Mouse (Mus musculus) CH12.LX (cell line): ENCODE measurements around the gene Msn. TPM values are rescaled to one million over a fixed set of nuclear protein-coding genes. Genes with fewer than 3 reads are reported as not detected.

Experiments used
- DNase-seq: peaks from one replicate; pipeline ENCODE4 v3.0.0-alpha.2; 2013; ENCODE audit errors: extremely low read depth
- H3K27ac ChIP-seq: 2 replicates; pipeline ENCODE4 v1.5.1; 2012; ENCODE audit warnings: low read depth, mild to moderate bottlenecking, control low read depth, moderate library complexity; ENCODE audit not compliant: insufficient read depth
- H3K27me3 ChIP-seq: replicated peaks from 2 replicates; pipeline ENCODE3; 2012; ENCODE audit warnings: inconsistent platforms
- H3K36me3 ChIP-seq, 2 experiments: replicated peaks in 1 of 2; 2 replicates each; pipeline versions ENCODE3 to v1.6.1; 2012; ENCODE audit warnings: inconsistent platforms in 1 of 2, low read length in 1 of 2, mild to moderate bottlenecking in 1 of 2, mixed read lengths in 1 of 2, moderate library complexity in 1 of 2; ENCODE audit not compliant: control insufficient read depth in 1 of 2, insufficient read depth in 1 of 2
- H3K4me1 ChIP-seq, 2 experiments: 2 replicates each; pipeline ENCODE4 v1.6.1; 2012; ENCODE audit warnings: inconsistent platforms in 1 of 2, moderate library complexity in 1 of 2; ENCODE audit not compliant: insufficient read depth in 2 of 2, control insufficient read depth in 1 of 2
- H3K4me2 ChIP-seq: 2 replicates; pipeline ENCODE4 v1.6.1; 2012; ENCODE audit warnings: low read depth, mild to moderate bottlenecking, control low read depth; ENCODE audit not compliant: poor library complexity, insufficient read depth, severe bottlenecking
- H3K4me3 ChIP-seq, 3 experiments: fragments of 150-350 bp in 1 of 3; sonication (generic) in 1 of 3; replicated peaks in 1 of 3; 2 replicates each; pipeline versions ENCODE3 to v1.5.1; 2011 to 2012; ENCODE audit warnings: low read depth in 2 of 3, low read length in 2 of 3, mild to moderate bottlenecking in 2 of 3, moderate library complexity in 2 of 3, control low read depth in 1 of 3, improper control_type of control experiment in 1 of 3, inconsistent platforms in 1 of 3, mixed read lengths in 1 of 3; ENCODE audit not compliant: poor library complexity in 1 of 3
- H3K79me2 ChIP-seq: replicated peaks from 2 replicates; pipeline ENCODE4 v1.6.1; 2012; ENCODE audit warnings: mild to moderate bottlenecking, moderate library complexity; ENCODE audit not compliant: control insufficient read depth, poor library complexity, insufficient read depth, severe bottlenecking; ENCODE audit errors: extremely low read depth
- H3K9ac ChIP-seq: 2 replicates; pipeline ENCODE4 v1.6.1; 2012; ENCODE audit warnings: low read depth, mild to moderate bottlenecking, control low read depth, moderate library complexity; ENCODE audit not compliant: insufficient read depth
- H3K9me3 ChIP-seq: replicated peaks from 2 replicates; pipeline ENCODE3; 2012; ENCODE audit warnings: low read length, inconsistent platforms, mixed read lengths
- CHD1 ChIP-seq: IDR thresholded peaks from 2 replicates; pipeline ENCODE4 v1.6.1; 2012; ENCODE audit warnings: low read depth, low read length, improper control_type of control experiment, inconsistent platforms
- CHD2 ChIP-seq: IDR thresholded peaks from 2 replicates; pipeline ENCODE4 v1.6.1; 2011; ENCODE audit warnings: low read length, improper control_type of control experiment
- E2F4 ChIP-seq: IDR thresholded peaks from 2 replicates; pipeline ENCODE4 v1.6.1; 2011; ENCODE audit warnings: low read depth, low read length, improper control_type of control experiment; ENCODE audit not compliant: insufficient replicate concordance
- EP300 ChIP-seq: IDR thresholded peaks from 2 replicates; pipeline ENCODE4 v1.6.1; 2011; ENCODE audit warnings: low read length, improper control_type of control experiment
- ETS1 ChIP-seq: conservative IDR thresholded peaks from 2 replicates; pipeline ENCODE4 v1.6.1; 2012; ENCODE audit warnings: low read depth, mild to moderate bottlenecking, inconsistent platforms, low read length, improper control_type of control experiment, moderate library complexity
- GABPA ChIP-seq: IDR thresholded peaks from 2 replicates; pipeline ENCODE4 v1.6.1; 2012; ENCODE audit warnings: low read depth, low read length, improper control_type of control experiment, inconsistent platforms; ENCODE audit not compliant: insufficient replicate concordance
- HCFC1 ChIP-seq: IDR thresholded peaks from 2 replicates; pipeline ENCODE4 v1.6.1; 2012; ENCODE audit warnings: low read depth, mild to moderate bottlenecking, inconsistent platforms, low read length, improper control_type of control experiment
- IRF4 ChIP-seq: IDR thresholded peaks from 2 replicates; pipeline ENCODE4 v1.6.1; 2014; ENCODE audit warnings: low read depth, mild to moderate bottlenecking, inconsistent platforms, low read length, improper control_type of control experiment
- JUND ChIP-seq: conservative IDR thresholded peaks from 2 replicates; pipeline ENCODE4 v1.6.1; 2011; ENCODE audit warnings: low read depth, low read length, improper control_type of control experiment
- MAFK ChIP-seq: IDR thresholded peaks from 2 replicates; pipeline ENCODE4 v1.6.1; 2011; ENCODE audit warnings: low read length, improper control_type of control experiment; ENCODE audit not compliant: insufficient replicate concordance
- MAZ ChIP-seq: IDR thresholded peaks from 2 replicates; pipeline ENCODE4 v1.6.1; 2012; ENCODE audit warnings: low read depth, mild to moderate bottlenecking, inconsistent platforms, low read length, improper control_type of control experiment, moderate library complexity
- MEF2A ChIP-seq: IDR thresholded peaks from 2 replicates; pipeline ENCODE4 v1.6.1; 2014; ENCODE audit warnings: low read depth, mild to moderate bottlenecking, inconsistent platforms, low read length, improper control_type of control experiment, borderline replicate concordance
- MYC ChIP-seq: IDR thresholded peaks from 2 replicates; pipeline ENCODE4 v1.6.1; 2011; ENCODE audit warnings: low read depth, mild to moderate bottlenecking, improper control_type of control experiment, low read length
- NELFE ChIP-seq: IDR thresholded peaks from 2 replicates; pipeline ENCODE4 v1.6.1; 2011; ENCODE audit warnings: low read depth, low read length, improper control_type of control experiment
- NRF1 ChIP-seq: IDR thresholded peaks from 2 replicates; pipeline ENCODE4 v1.6.1; 2014; ENCODE audit warnings: low read depth, mild to moderate bottlenecking, inconsistent platforms, low read length, improper control_type of control experiment, moderate library complexity
- PAX5 ChIP-seq: IDR thresholded peaks from 2 replicates; pipeline ENCODE4 v1.6.1; 2012; ENCODE audit warnings: low read length, inconsistent platforms, mixed read lengths
- POLR2A ChIP-seq: IDR thresholded peaks from 2 replicates; pipeline ENCODE4 v1.6.1; 2011; ENCODE audit warnings: low read depth, mild to moderate bottlenecking, improper control_type of control experiment, low read length
- POLR2AphosphoS2 ChIP-seq: IDR thresholded peaks from 2 replicates; pipeline ENCODE4 v1.6.1; 2011; ENCODE audit warnings: low read depth, low read length, improper control_type of control experiment
- RAD21 ChIP-seq: IDR thresholded peaks from 2 replicates; pipeline ENCODE4 v1.6.1; 2011; ENCODE audit warnings: low read depth, mild to moderate bottlenecking, low read length, improper control_type of control experiment, moderate library complexity
- RCOR1 ChIP-seq: conservative IDR thresholded peaks from 2 replicates; pipeline ENCODE4 v1.6.1; 2012; ENCODE audit warnings: low read depth, mild to moderate bottlenecking, inconsistent platforms, low read length, improper control_type of control experiment
- SIN3A ChIP-seq: IDR thresholded peaks from 2 replicates; pipeline ENCODE4 v1.6.1; 2012; ENCODE audit warnings: low read length, improper control_type of control experiment, inconsistent platforms
- TBP ChIP-seq: conservative IDR thresholded peaks from 2 replicates; pipeline ENCODE4 v1.6.1; 2011; ENCODE audit warnings: low read depth, low read length, improper control_type of control experiment
- UBTF ChIP-seq: IDR thresholded peaks from 2 replicates; pipeline ENCODE4 v1.6.1; 2012; ENCODE audit warnings: low read depth, mild to moderate bottlenecking, inconsistent platforms, low read length, improper control_type of control experiment, moderate library complexity
- USF1 ChIP-seq: IDR thresholded peaks from 2 replicates; pipeline ENCODE4 v1.6.1; 2014; ENCODE audit warnings: low read depth, mild to moderate bottlenecking, inconsistent platforms, low read length, improper control_type of control experiment
- ZC3H11A ChIP-seq: IDR thresholded peaks from 2 replicates; pipeline ENCODE4 v1.6.1; 2012; ENCODE audit warnings: low read depth, mild to moderate bottlenecking, inconsistent platforms, low read length, improper control_type of control experiment
- ZKSCAN1 ChIP-seq: IDR thresholded peaks from 2 replicates; pipeline ENCODE4 v1.6.1; 2012; ENCODE audit warnings: low read depth, inconsistent platforms, low read length, improper control_type of control experiment, borderline replicate concordance
- ZMIZ1 ChIP-seq: IDR thresholded peaks from 2 replicates; pipeline ENCODE4 v1.6.1; 2012; ENCODE audit warnings: low read depth, mild to moderate bottlenecking, inconsistent platforms, low read length, improper control_type of control experiment
- dilution Hi-C: fragments of 300-500 bp; cut with MboI; formaldehyde crosslinking; loops from 2 replicates; pipeline ENCODE4 v1.14.3; 2020; ENCODE audit warnings: low sequenced_read_pairs; ENCODE audit not compliant: extremely low pct_unique_long_range_greater_than_20kb, extremely low pct_ligation_motif_present
- in situ Hi-C: fragments of 300-500 bp; cut with MboI; formaldehyde crosslinking; loops from 3 replicates; pipeline ENCODE4 v1.14.3; 2019; ENCODE audit warnings: low sequenced_read_pairs, low pct_ligation_motif_present, low pct_unique_long_range_greater_than_20kb, mixed read lengths
- polyA plus RNA-seq: library from polyadenylated mRNA; unstranded; fragments of >175 nt; gene quantifications from 2 replicates; pipeline ENCODE4 v1.2.1, GENCODE M21; 2012; ENCODE audit warnings: low read depth; ENCODE audit not compliant: insufficient read length
- total RNA-seq, 2 experiments: library from RNA; depleted of rRNA; stranded (reverse); fragments of 300-350 nt in 1 of 2; fragments of >200 nt in 1 of 2; gene quantifications; 2 replicates each; pipeline ENCODE4 v1.2.3; 2012 to 2014

The Msn gene
- total and polyA plus RNA-seq, 3 experiments = 55.1 to 315 (median 56.2) TPM

GRCm38 (mm10) chrX:96206872-96207271 is 111.0 kb downstream of the Msn start:
- no peak for TF ChIP-seq NRF1
- no peak for TF ChIP-seq MYC
- no peak for TF ChIP-seq TBP
- TF ChIP-seq HCFC1 = no peak
- no peak for TF ChIP-seq ZMIZ1
- no peak for TF ChIP-seq ZKSCAN1
- TF ChIP-seq PAX5 = no peak
- TF ChIP-seq POLR2A = no peak
- no peak for TF ChIP-seq ETS1
- TF ChIP-seq CHD1 = no peak
- no peak for TF ChIP-seq MAZ
- TF ChIP-seq JUND = no peak
- no peak for TF ChIP-seq ZC3H11A
- TF ChIP-seq IRF4 = peak; percentile 67
- TF ChIP-seq EP300 = peak; percentile 76; the same call in 1 of the 2 replicates
- no peak for DNase-seq
- Histone ChIP-seq H3K79me2 (no peaks in the 10 kb centered on the region), H3K27ac (no peak overlapping the region), H3K9ac (no peak overlapping the region), H3K4me1 (peaks cover 0 to 5% of the 10 kb centered on the region in 2 experiments; a peak in 2 of 4 replicates), H3K36me3 (no peaks in the 10 kb centered on the region), H3K27me3 (no peaks in the 10 kb centered on the region), H3K9me3 (no peaks in the 10 kb centered on the region), H3K4me2 (no peak overlapping the region), H3K4me3 (no peak overlapping the region)
- dilution Hi-C loops (no loop called here), in situ Hi-C loops (no loop called here)

GRCm38 (mm10) chrX:96218088-96218487 is 122.2 kb downstream of the Msn start:
- in situ Hi-C loops (no loop called here), dilution Hi-C loops (no loop called here)
- no peak for DNase-seq
- Histone ChIP-seq H3K4me3 (no peak overlapping the region), H3K79me2 (no peaks in the 10 kb centered on the region), H3K4me2 (no peak overlapping the region), H3K36me3 (no peaks in the 10 kb centered on the region), H3K27ac (no peak overlapping the region), H3K4me1 (no peaks in the 10 kb centered on the region), H3K27me3 (no peaks in the 10 kb centered on the region), H3K9me3 (no peaks in the 10 kb centered on the region), H3K9ac (no peak overlapping the region)
- TF ChIP-seq CHD1 (no peak), RAD21 (no peak), HCFC1 (no peak), GABPA (no peak), NELFE (no peak), EP300 (no peak), UBTF (no peak), USF1 (no peak), SIN3A (no peak), RCOR1 (no peak), CHD2 (no peak), MYC (no peak), POLR2A (no peak), POLR2AphosphoS2 (no peak), IRF4 (no peak), JUND (no peak), MAFK (no peak), MEF2A (no peak), ZKSCAN1 (no peak), E2F4 (no peak)
